Mouse (Mus musculus) forebrain, embryonic 11.5 days (tissue): ENCODE measurements around the gene Rnf41. TPM values are rescaled to one million over a fixed set of nuclear protein-coding genes. Genes with fewer than 3 reads are reported as not detected.

Experiments used
- ATAC-seq: fragments of 200-750 bp; cut with Nextera tagmentation; replicated peaks from 2 replicates; pipeline ENCODE4 v1.8.0; 2017; ENCODE audit warnings: moderate TSS enrichment; ENCODE audit not compliant: low FRiP score
- DNase-seq: peaks from one replicate; pipeline ENCODE4 v3.0.0-alpha.2; 2017; ENCODE audit warnings: low spot score
- H3K27ac ChIP-seq: fragments of 300-500 bp; sonication (generic); 2 replicates; pipeline ENCODE4 v1.5.1; 2014; ENCODE audit warnings: low read depth, low read length
- H3K27me3 ChIP-seq: fragments of 300-500 bp; sonication (generic); 2 replicates; pipeline ENCODE4 v1.6.1; 2014; ENCODE audit warnings: mild to moderate bottlenecking, low read length, mixed read lengths; ENCODE audit not compliant: control insufficient read depth, insufficient read depth
- H3K36me3 ChIP-seq: fragments of 300-500 bp; sonication (generic); 2 replicates; pipeline ENCODE4 v1.6.1; 2014; ENCODE audit warnings: mild to moderate bottlenecking, low read length, moderate library complexity, mixed read lengths; ENCODE audit not compliant: control insufficient read depth, insufficient read depth
- H3K4me1 ChIP-seq: fragments of 300-500 bp; sonication (generic); replicated peaks from 2 replicates; pipeline ENCODE4 v1.6.1; 2014; ENCODE audit warnings: low read length, mixed read lengths; ENCODE audit not compliant: control insufficient read depth, insufficient read depth
- H3K4me2 ChIP-seq: fragments of 300-500 bp; sonication (generic); 2 replicates; pipeline ENCODE4 v1.6.1; 2014; ENCODE audit warnings: low read depth, mild to moderate bottlenecking, low read length, moderate library complexity, mixed read lengths; ENCODE audit not compliant: severe bottlenecking
- H3K4me3 ChIP-seq: fragments of 300-500 bp; sonication (generic); 2 replicates; pipeline ENCODE4 v1.5.1; 2014; ENCODE audit warnings: low read depth, low read length
- H3K9ac ChIP-seq: fragments of 300-500 bp; sonication (generic); 2 replicates; pipeline ENCODE4 v1.6.1; 2014; ENCODE audit warnings: low read length
- H3K9me3 ChIP-seq: fragments of 300-500 bp; sonication (generic); 2 replicates; pipeline ENCODE4 v1.6.1; 2016; ENCODE audit warnings: low read length, mixed read lengths; ENCODE audit not compliant: control insufficient read depth
- WGBS: fragments of 180-500 bp; shearing (Covaris S2); extraction: QIAGEN DNeasy Blood & Tissue Kit; methylation state at CpG from one replicate; pipeline ENCODE4 v1.1.7; 2014; 5-methylcytosine and 5-hydroxymethylcytosine counted together
- polyA plus RNA-seq: library from polyadenylated mRNA; unstranded; fragments of >200 nt; fragmentation: Nextera tagmentation; extraction: Ambion mirVana; gene quantifications from 2 replicates; pipeline ENCODE4 v1.2.1, GENCODE M21; 2014

Gene Rnf41
- polyA plus RNA-seq = 41.5 and 47.9 TPM in 2 replicates

DNA sequence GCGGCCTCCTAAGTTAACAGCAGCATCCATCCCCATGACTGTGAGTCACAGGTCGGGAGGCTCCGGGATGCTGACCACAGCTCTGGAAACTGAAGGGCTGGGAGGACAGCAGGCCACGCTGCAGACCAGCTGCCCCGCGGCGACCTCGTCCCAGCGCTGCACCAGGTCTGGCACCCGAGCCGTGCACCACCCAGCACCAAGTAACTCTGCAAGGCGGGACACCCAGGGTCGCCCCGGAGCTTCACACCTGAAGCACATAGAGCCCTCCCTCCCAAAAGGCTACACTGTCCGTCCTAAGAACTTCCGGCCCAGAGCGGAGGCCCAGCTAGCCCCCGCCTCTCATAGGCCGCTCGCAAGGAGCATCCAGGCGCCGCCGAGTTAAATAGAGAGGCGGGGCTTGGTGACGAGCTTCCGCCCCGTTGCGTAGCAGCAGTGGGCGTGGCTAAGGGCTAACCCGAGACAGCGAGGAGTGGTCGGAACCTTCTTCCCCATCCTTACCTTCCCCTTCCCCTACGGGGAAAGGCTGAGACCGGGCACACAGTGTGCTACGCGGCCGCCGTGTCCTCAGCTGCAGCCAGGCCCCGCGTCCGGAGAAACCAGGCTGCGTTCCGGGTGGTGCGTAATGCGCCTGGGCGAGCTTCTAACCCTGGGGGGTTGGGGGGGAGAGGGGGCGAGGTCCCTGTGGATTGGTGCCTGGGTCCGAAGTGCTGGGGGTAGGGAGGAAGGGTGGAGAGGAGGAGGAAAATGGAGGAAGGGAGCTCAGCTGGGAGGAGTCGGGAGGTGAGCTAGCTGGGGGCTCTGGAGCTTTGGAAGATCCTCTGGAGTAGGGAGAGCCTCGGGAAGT is at the start of gene Rnf41, which contains the start of gene Nabp2:
Rnf41 (plus strand) TSS at position 447 of the 844 bp plus-strand sequence.
Nabp2 (minus strand) TSS at position 282 of the 844 bp plus-strand sequence.
- H3K9me3 ChIP-seq = no peaks in the 10 kb centered on the region
- peaks cover 13% of the 10 kb centered on the region for H3K4me1 ChIP-seq
- H3K9ac ChIP-seq = peak within 1 kb of the TSS; percentile 84
- peak; percentile 90 for ATAC-seq
- peak within 1 kb of the TSS; percentile 96 for H3K4me2 ChIP-seq
- WGBS = under 1% methylated on average over 50 of the region's 50 CpGs
- no peaks in the 10 kb centered on the region for H3K27me3 ChIP-seq
- DNase-seq = peak; percentile 98
- no peaks in the 10 kb centered on the region; the same call in 1 of the 2 replicates for H3K36me3 ChIP-seq
- peak within 1 kb of the TSS; percentile 93 for H3K4me3 ChIP-seq
- peak within 1 kb of the TSS; percentile 81 for H3K27ac ChIP-seq

DNA sequence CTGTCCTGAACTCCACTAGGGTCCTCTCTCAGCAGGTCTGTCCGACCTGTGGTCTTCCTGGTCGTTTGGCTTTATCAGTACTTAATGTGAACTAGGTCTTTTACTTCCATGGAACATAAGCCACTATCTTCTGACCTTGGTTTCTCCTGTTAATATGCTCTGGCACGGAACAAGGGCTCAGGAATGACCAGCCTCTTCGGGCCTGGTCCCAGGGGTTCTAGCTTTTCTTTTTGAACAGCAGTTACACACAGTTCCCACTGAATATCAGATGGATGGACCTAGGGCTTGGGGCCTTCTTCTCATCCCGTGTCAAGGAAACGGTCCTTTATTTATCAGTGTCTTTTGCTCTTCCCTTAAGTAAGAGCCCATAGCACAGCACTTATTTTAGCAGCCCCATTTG is 49.6 kb upstream of the Rnf41 start:
- Histone ChIP-seq H3K4me2 (no peak overlapping the region), H3K36me3 (peaks cover 12% of the 10 kb centered on the region), H3K9ac (no peak overlapping the region), H3K4me3 (no peak overlapping the region), H3K4me1 (no peaks in the 10 kb centered on the region), H3K9me3 (no peaks in the 10 kb centered on the region), H3K27me3 (no peaks in the 10 kb centered on the region), H3K27ac (no peak overlapping the region)
- ATAC-seq = no peak
- no peak for DNase-seq
- 94% methylated on average over 6 of the region's 6 CpGs for WGBS

DNA sequence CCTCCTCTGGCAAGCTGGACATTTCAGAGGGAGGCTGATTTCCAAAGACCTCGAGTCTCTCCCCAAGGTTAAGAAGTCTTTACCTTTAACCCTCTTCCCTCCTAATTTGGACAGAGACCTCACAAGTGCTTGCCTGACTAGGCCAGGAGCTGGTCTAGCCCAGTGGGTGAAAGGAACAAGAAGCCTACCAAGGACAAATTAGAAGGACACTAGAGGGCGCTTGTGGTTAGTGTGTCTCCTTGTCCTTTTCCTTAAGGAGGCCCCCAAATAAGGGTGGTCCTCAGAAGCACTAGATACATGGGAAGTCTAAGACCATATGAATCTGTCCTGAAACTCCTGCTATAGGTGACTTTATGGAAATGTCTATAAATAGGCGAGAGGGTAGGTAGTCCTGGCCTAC is 48.9 kb upstream of the Rnf41 start:
- Histone ChIP-seq H3K4me2 (no peak overlapping the region), H3K4me1 (no peaks in the 10 kb centered on the region), H3K4me3 (no peak overlapping the region), H3K27me3 (no peaks in the 10 kb centered on the region), H3K27ac (no peak overlapping the region), H3K9me3 (no peaks in the 10 kb centered on the region), H3K36me3 (peaks cover 12% of the 10 kb centered on the region), H3K9ac (no peak overlapping the region)
- ATAC-seq (no peak), DNase-seq (no peak)
- 54% methylated on average over 3 of the region's 3 CpGs for WGBS

DNA sequence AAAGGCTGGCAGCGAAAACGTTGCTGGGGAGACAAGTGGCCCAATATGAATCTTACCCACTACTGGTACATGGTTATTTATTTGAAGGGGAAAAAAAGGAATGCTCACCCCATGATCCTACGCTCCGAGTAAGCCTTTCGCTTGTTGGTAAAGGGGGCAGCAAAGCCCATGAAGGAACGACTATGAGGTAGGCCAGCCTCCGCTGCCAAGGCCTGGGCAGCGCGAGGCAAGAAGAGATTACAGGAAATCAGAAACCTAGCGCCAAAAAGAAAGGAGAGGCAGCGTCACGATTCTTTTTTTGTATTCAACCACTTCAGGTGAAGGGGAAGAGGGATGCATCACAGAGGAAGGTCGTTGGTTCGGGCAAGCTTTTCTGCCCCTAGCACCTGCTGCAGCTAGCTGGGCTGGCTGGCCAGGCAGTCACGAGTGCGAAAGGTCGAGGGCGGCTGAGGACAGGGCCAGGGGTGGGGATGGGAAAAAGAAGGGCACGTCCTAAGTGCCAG is 43.5 kb upstream of the Rnf41 start:
- peak overlapping the region; percentile 64 for H3K9ac ChIP-seq
- no peaks in the 10 kb centered on the region for H3K4me1 ChIP-seq
- H3K27me3 ChIP-seq = no peaks in the 10 kb centered on the region
- H3K9me3 ChIP-seq = no peaks in the 10 kb centered on the region
- H3K27ac ChIP-seq = no peak overlapping the region
- H3K36me3 ChIP-seq = peaks cover 2% of the 10 kb centered on the region
- peak overlapping the region; percentile 56 for H3K4me2 ChIP-seq
- ATAC-seq (no peak), DNase-seq (no peak)
- peak overlapping the region; percentile 70 for H3K4me3 ChIP-seq
- WGBS = 21% methylated on average over 19 of the region's 19 CpGs

DNA sequence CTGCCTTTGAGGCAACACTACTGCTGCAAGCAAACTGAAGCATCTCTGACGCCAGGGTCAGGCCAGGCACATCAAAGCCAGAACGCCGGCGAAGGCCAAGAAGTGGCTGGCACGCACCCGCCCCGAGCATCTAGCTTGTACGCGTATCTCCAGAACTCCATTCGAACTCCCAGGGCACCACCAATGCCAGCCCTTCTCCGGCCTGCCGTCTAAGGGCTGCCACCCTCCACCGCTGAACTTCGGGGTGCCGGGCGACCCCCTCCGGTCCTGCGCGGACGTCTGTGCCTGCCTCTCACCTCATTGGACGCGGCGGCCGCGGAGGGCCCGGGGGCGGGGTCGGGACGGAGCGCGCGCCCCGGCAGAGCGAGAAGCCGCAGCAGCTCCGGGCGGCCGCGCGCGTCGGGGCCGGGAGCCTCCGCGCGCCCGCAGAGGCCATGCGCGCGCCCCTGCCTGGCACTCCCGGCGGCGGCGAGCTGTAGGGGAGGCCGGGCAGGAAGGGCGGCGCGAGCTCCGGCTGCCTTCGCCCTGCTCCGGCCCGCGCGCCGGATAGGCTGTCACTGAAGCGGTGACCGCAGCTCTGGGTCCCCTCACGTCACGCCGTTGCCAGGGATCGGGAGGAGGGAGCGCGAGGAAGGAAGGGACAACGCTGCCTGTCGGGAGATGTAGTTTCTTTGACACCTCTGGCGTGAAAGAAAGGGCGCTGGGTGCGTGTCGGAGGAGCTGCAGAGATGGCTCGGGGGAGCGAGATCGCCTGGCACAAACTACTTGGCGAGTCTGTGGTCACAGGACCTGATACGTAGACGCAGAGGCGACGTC is 42.8 kb upstream of the Rnf41 start, which contains the start of gene Coq10a:
Coq10a (minus strand) TSS at position 596 of the 816 bp plus-strand sequence.
- Histone ChIP-seq H3K9ac (peak within 1 kb of the TSS; percentile 64), H3K27me3 (no peaks in the 10 kb centered on the region), H3K4me1 (no peaks in the 10 kb centered on the region), H3K36me3 (no peaks in the 10 kb centered on the region; the same call in 1 of the 2 replicates), H3K9me3 (no peaks in the 10 kb centered on the region), H3K4me2 (peak within 1 kb of the TSS; percentile 56), H3K4me3 (peak within 1 kb of the TSS; percentile 70), H3K27ac (peak within 1 kb of the TSS; percentile 85)
- ATAC-seq = peak; percentile 95
- DNase-seq = peak; percentile 94
- under 1% methylated on average over 84 of the region's 87 CpGs for WGBS

DNA sequence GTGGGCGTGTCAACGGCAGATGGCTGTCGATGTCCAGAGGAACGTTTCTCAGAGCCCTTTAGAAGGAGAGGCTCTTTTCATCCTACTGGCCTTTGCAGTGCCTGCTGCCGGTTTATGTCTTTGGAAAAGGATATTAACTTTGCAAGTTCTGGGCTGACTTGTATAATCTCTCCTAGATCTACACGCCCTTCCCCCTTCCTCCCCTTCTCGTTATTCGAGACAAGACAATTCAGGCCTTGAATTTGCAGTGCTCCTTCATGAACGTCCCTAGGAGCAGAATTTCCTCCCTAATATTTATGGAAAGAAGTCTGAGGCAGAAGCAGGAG is 42.3 kb upstream of the Rnf41 start:
- ATAC-seq (no peak), DNase-seq (no peak)
- Histone ChIP-seq H3K9me3 (no peaks in the 10 kb centered on the region), H3K9ac (peak overlapping the region; percentile 64), H3K4me1 (no peaks in the 10 kb centered on the region), H3K27ac (peak overlapping the region; percentile 85), H3K36me3 (no peaks in the 10 kb centered on the region; the same call in 1 of the 2 replicates), H3K27me3 (no peaks in the 10 kb centered on the region), H3K4me3 (peak overlapping the region; percentile 70), H3K4me2 (peak overlapping the region; percentile 56)
- 9% methylated on average over 9 of the region's 9 CpGs for WGBS

DNA sequence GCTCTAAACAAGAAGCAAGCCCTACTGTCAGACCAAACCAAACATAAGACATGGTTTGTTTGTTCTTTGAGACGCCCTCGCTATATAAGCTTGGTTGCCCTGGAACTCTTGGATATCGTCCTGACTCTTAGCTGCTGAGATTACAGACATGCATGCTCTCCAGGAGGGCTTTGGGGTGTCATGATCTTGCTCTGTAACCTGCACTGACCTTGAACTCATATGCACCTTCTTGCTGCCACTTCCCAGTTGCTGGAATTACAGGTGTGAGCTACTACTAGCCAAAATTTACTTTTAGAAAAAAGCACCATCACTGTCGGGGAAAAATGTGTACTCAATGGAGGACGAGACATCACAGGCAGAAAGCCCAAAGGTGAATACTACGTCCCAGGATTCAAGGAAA is 41.9 kb upstream of the Rnf41 start:
- H3K9ac ChIP-seq = peak overlapping the region; percentile 64
- no peaks in the 10 kb centered on the region for H3K9me3 ChIP-seq
- H3K4me3 ChIP-seq = peak overlapping the region; percentile 70
- H3K4me1 ChIP-seq = no peaks in the 10 kb centered on the region
- DNase-seq (no peak), ATAC-seq (no peak)
- H3K4me2 ChIP-seq = peak overlapping the region; percentile 56
- WGBS = 79% methylated on average over 6 of the region's 6 CpGs
- no peaks in the 10 kb centered on the region for H3K27me3 ChIP-seq
- no peaks in the 10 kb centered on the region; the same call in 1 of the 2 replicates for H3K36me3 ChIP-seq
- H3K27ac ChIP-seq = peak overlapping the region; percentile 85; the same call in 1 of the 2 replicates

DNA sequence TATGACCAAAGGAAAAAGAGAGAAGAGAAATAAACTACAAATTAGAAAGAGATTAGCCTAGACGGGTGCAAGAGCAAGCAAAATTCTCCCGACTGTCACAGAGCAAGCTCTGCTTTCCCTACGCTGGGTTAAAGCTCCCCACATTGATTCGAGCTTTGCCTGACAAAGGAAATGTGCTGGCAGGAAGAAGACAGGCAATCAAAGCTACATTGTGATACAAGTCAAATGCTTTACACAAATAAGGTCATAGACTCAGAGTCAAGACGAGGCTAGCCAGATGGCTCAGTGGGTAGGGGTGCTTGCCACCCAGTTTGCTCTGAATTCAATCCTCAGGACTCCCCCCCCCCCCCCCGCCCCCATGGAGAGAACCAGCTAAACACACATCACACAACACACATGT is 41.4 kb upstream of the Rnf41 start:
- 63% methylated on average over 5 of the region's 6 CpGs for WGBS
- H3K9ac ChIP-seq = no peak overlapping the region

More for the DNA sequence above, 41.4 kb upstream of the Rnf41 start:
- Histone ChIP-seq H3K9me3 (no peaks in the 10 kb centered on the region), H3K4me3 (no peak overlapping the region), H3K4me1 (no peaks in the 10 kb centered on the region), H3K4me2 (no peak overlapping the region), H3K27ac (no peak overlapping the region), H3K27me3 (no peaks in the 10 kb centered on the region), H3K36me3 (no peaks in the 10 kb centered on the region; the same call in 1 of the 2 replicates)
- ATAC-seq = no peak
- no peak for DNase-seq
